Mouse (Mus musculus): ENCODE data around the gene Ssbp3. TPM values are rescaled to one million over a fixed set of nuclear protein-coding genes. Genes with fewer than 3 reads are reported as not detected.

Gene Ssbp3
- total RNA-seq, 1 experiment = 42.6 TPM

GRCm38 (mm10) chr4:106869539-106869951, 41.0 kb upstream of the Ssbp3 start:
- Histone ChIP-seq H3K9ac (ENCODE audit: insufficient read depth, low read depth, low read length, poor library complexity, severe bottlenecking) (no peak overlapping the region; the same call in 1 of the 2 replicates), H3K4me3 (ENCODE audit: insufficient read depth in 1 of 2, low read depth in 1 of 2, low read length in 2 of 2, poor library complexity in 1 of 2, severe bottlenecking in 1 of 2) (no peak overlapping the region)
- in situ Hi-C loops (cut with MboI; ENCODE audit: low sequenced_read_pairs in 2 of 2, unreplicated experiment in 2 of 2) = no loop called here

GRCm38 (mm10) chr4:106870556-106870955, 39.9 kb upstream of the Ssbp3 start:
- peak; percentile 86 for DNase-seq (ENCODE audit: low read depth, low spot score)
- TF ChIP-seq HCFC1 (IDR thresholded peaks at IDR 0.05; ENCODE audit: borderline replicate concordance, insufficient read depth, low read length) (no peak), ZC3H11A (IDR thresholded peaks at IDR 0.05; ENCODE audit: borderline replicate concordance, low read depth, low read length) (no peak), CHD2 (IDR thresholded peaks at IDR 0.05; ENCODE audit: low read depth, low read length) (no peak), ZNF384 (IDR thresholded peaks at IDR 0.05; ENCODE audit: low read depth, low read length) (no peak), MAFK (IDR thresholded peaks at IDR 0.05; ENCODE audit: insufficient read depth, low read depth, low read length) (no peak)
- H3K9me3 ChIP-seq (ENCODE audit: control insufficient read depth, insufficient read depth, low read depth, low read length) = no peaks in the 10 kb centered on the region
- in situ Hi-C loops (cut with MboI; ENCODE audit: low sequenced_read_pairs in 2 of 2, unreplicated experiment in 2 of 2) = no loop called here
- H3K27ac ChIP-seq (ENCODE audit: insufficient read depth, low read depth, low read length, poor library complexity, severe bottlenecking) = peak overlapping the region; percentile 49; the same call in 1 of the 2 replicates
- H3K4me3 ChIP-seq (ENCODE audit: insufficient read depth in 1 of 2, low read depth in 1 of 2, low read length in 2 of 2, poor library complexity in 1 of 2, severe bottlenecking in 1 of 2) = peak overlapping the region in 1 of 2 experiments; percentile 11; a peak in 1 of 4 replicates
- no peak overlapping the region for H3K9ac ChIP-seq (ENCODE audit: insufficient read depth, low read depth, low read length, poor library complexity, severe bottlenecking)
- no peaks in the 10 kb centered on the region for H3K36me3 ChIP-seq (ENCODE audit: control insufficient read depth, insufficient read depth, low read length, poor library complexity, severe bottlenecking)
- peaks cover 13 to 32% of the 10 kb centered on the region in 2 experiments for H3K4me1 ChIP-seq (ENCODE audit: control insufficient read depth in 2 of 2, insufficient read depth in 2 of 2, low read length in 2 of 2, poor library complexity in 1 of 2)

More at GRCm38 (mm10) chr4:106869539-106869951, 41.0 kb upstream of the Ssbp3 start:
- DNase-seq (ENCODE audit: low read depth, low spot score) = no peak
- peak overlapping the region; percentile 54; the same call in 1 of the 2 replicates for H3K27ac ChIP-seq (ENCODE audit: insufficient read depth, low read depth, low read length, poor library complexity, severe bottlenecking)
- no peaks in the 10 kb centered on the region for H3K9me3 ChIP-seq (ENCODE audit: control insufficient read depth, insufficient read depth, low read depth, low read length)
- H3K36me3 ChIP-seq (ENCODE audit: control insufficient read depth, insufficient read depth, low read length, poor library complexity, severe bottlenecking) = no peaks in the 10 kb centered on the region
- TF ChIP-seq MAFK (IDR thresholded peaks at IDR 0.05; ENCODE audit: insufficient read depth, low read depth, low read length) (no peak), ZNF384 (IDR thresholded peaks at IDR 0.05; ENCODE audit: low read depth, low read length) (no peak), HCFC1 (IDR thresholded peaks at IDR 0.05; ENCODE audit: borderline replicate concordance, insufficient read depth, low read length) (no peak), CHD2 (IDR thresholded peaks at IDR 0.05; ENCODE audit: low read depth, low read length) (no peak), ZC3H11A (IDR thresholded peaks at IDR 0.05; ENCODE audit: borderline replicate concordance, low read depth, low read length) (no peak)
- H3K4me1 ChIP-seq (ENCODE audit: control insufficient read depth in 2 of 2, insufficient read depth in 2 of 2, low read length in 2 of 2, poor library complexity in 1 of 2) = peaks cover 18 to 41% of the 10 kb centered on the region in 2 experiments

DNA sequence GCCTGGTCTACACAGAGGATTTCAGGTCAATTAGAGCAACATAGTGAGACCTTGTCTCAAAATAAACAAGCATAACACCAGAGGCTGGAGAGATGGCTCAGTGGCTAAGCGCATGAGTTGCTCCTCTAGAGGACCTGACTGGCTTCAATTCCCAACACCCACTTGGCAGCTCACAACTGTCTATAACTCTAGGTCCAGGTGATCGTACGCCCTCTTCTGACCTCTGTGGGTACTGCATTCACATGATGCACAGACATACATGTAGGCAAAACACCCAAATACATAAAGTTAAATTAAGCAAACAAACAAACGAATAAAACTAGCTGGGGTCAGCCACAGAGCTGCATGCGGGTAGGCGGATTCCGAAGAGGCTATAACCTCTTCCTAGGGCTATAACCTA, 36.0 kb upstream of the Ssbp3 start:
- Histone ChIP-seq H3K4me3 (ENCODE audit: insufficient read depth in 1 of 2, low read depth in 1 of 2, low read length in 2 of 2, poor library complexity in 1 of 2, severe bottlenecking in 1 of 2) (no peak overlapping the region), H3K9ac (ENCODE audit: insufficient read depth, low read depth, low read length, poor library complexity, severe bottlenecking) (no peak overlapping the region), H3K27ac (ENCODE audit: insufficient read depth, low read depth, low read length, poor library complexity, severe bottlenecking) (no peak overlapping the region), H3K4me1 (ENCODE audit: control insufficient read depth in 2 of 2, insufficient read depth in 2 of 2, low read length in 2 of 2, poor library complexity in 1 of 2) (peaks cover 3 to 5% of the 10 kb centered on the region in 2 experiments; a peak in 2 of 4 replicates), H3K36me3 (ENCODE audit: control insufficient read depth, insufficient read depth, low read length, poor library complexity, severe bottlenecking) (no peaks in the 10 kb centered on the region), H3K9me3 (ENCODE audit: control insufficient read depth, insufficient read depth, low read depth, low read length) (no peaks in the 10 kb centered on the region)
- DNase-seq (ENCODE audit: low read depth, low spot score) = no peak
- peak; percentile 62; the same call in 1 of the 2 replicates for TF ChIP-seq ZC3H11A (IDR thresholded peaks at IDR 0.05; ENCODE audit: borderline replicate concordance, low read depth, low read length)
- no peak for TF ChIP-seq CHD2 (IDR thresholded peaks at IDR 0.05; ENCODE audit: low read depth, low read length)
- no peak for TF ChIP-seq MAFK (IDR thresholded peaks at IDR 0.05; ENCODE audit: insufficient read depth, low read depth, low read length)
- in situ Hi-C loops (cut with MboI; ENCODE audit: low sequenced_read_pairs in 2 of 2, unreplicated experiment in 2 of 2) = no loop called here

DNA sequence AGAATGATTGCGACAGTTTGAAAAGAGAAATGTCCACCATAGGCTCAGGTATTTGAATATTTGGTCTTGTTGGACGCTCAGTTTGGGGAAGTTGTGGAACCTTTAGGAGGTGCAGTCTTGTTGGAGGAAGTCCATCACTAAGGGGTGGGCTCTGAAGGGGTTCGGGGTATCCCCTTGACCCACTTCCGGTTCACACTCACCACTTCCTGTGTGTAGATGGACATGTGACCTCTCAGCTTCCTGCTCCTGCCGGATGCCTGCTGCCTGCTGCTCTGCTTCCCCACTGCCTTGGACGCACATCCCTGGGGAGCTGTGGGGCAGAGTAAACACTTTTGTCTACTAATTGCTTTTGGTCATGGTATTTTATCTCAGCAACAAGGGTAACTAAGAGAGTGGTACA, 29.4 kb upstream of the Ssbp3 start:
- in situ Hi-C loops (cut with MboI; ENCODE audit: low sequenced_read_pairs in 2 of 2, unreplicated experiment in 2 of 2) = no loop called here
- Histone ChIP-seq H3K4me3 (ENCODE audit: insufficient read depth in 1 of 2, low read depth in 1 of 2, low read length in 2 of 2, poor library complexity in 1 of 2, severe bottlenecking in 1 of 2) (no peak overlapping the region), H3K9ac (ENCODE audit: insufficient read depth, low read depth, low read length, poor library complexity, severe bottlenecking) (no peak overlapping the region), H3K36me3 (ENCODE audit: control insufficient read depth, insufficient read depth, low read length, poor library complexity, severe bottlenecking) (no peaks in the 10 kb centered on the region), H3K4me1 (ENCODE audit: control insufficient read depth in 2 of 2, insufficient read depth in 2 of 2, low read length in 2 of 2, poor library complexity in 1 of 2) (no peaks in the 10 kb centered on the region), H3K27ac (ENCODE audit: insufficient read depth, low read depth, low read length, poor library complexity, severe bottlenecking) (no peak overlapping the region), H3K9me3 (ENCODE audit: control insufficient read depth, insufficient read depth, low read depth, low read length) (no peaks in the 10 kb centered on the region)
- no peak for DNase-seq (ENCODE audit: low read depth, low spot score)
- no peak for TF ChIP-seq CHD2 (IDR thresholded peaks at IDR 0.05; ENCODE audit: low read depth, low read length)
- no peak for TF ChIP-seq MAFK (IDR thresholded peaks at IDR 0.05; ENCODE audit: insufficient read depth, low read depth, low read length)

GRCm38 (mm10) chr4:106883149-106883548, 27.4 kb upstream of the Ssbp3 start:
- no peak overlapping the region for H3K27ac ChIP-seq (ENCODE audit: insufficient read depth, low read depth, low read length, poor library complexity, severe bottlenecking)
- in situ Hi-C loops (cut with MboI; ENCODE audit: low sequenced_read_pairs in 2 of 2, unreplicated experiment in 2 of 2) = no loop called here
- H3K9me3 ChIP-seq (ENCODE audit: control insufficient read depth, insufficient read depth, low read depth, low read length) = no peaks in the 10 kb centered on the region
- TF ChIP-seq CHD2 (IDR thresholded peaks at IDR 0.05; ENCODE audit: low read depth, low read length) (no peak), HCFC1 (IDR thresholded peaks at IDR 0.05; ENCODE audit: borderline replicate concordance, insufficient read depth, low read length) (no peak), ZNF384 (IDR thresholded peaks at IDR 0.05; ENCODE audit: low read depth, low read length) (no peak)
- DNase-seq (ENCODE audit: low read depth, low spot score) = no peak
- H3K36me3 ChIP-seq (ENCODE audit: control insufficient read depth, insufficient read depth, low read length, poor library complexity, severe bottlenecking) = no peaks in the 10 kb centered on the region
- H3K4me3 ChIP-seq (ENCODE audit: insufficient read depth in 1 of 2, low read depth in 1 of 2, low read length in 2 of 2, poor library complexity in 1 of 2, severe bottlenecking in 1 of 2) = no peak overlapping the region
- H3K4me1 ChIP-seq (ENCODE audit: control insufficient read depth in 2 of 2, insufficient read depth in 2 of 2, low read length in 2 of 2, poor library complexity in 1 of 2) = 0 out of 4 replicates have a peak, but pooled peaks cover 0 to 3% of the 10 kb centered on the region in 2 experiments
- no peak overlapping the region for H3K9ac ChIP-seq (ENCODE audit: insufficient read depth, low read depth, low read length, poor library complexity, severe bottlenecking)

Data from ES-E14 (cell line).